Mouse (Mus musculus) ES-Bruce4 (cell line): ENCODE measurements around the gene Iqcn. TPM values are rescaled to one million over a fixed set of nuclear protein-coding genes. Genes with fewer than 3 reads are reported as not detected.

Source experiments
- H3K27ac ChIP-seq: 2 replicates; pipeline ENCODE4 v1.5.1; 2012; ENCODE audit warnings: low read length, inconsistent platforms; ENCODE audit not compliant: insufficient read depth
- H3K27me3 ChIP-seq: 2 replicates; pipeline ENCODE4 v1.6.1; 2012; ENCODE audit warnings: mild to moderate bottlenecking, low read length, inconsistent platforms; ENCODE audit not compliant: control insufficient read depth, poor library complexity, insufficient read depth, severe bottlenecking
- H3K36me3 ChIP-seq: 2 replicates; pipeline ENCODE4 v1.6.1; 2012; ENCODE audit warnings: inconsistent platforms, mild to moderate bottlenecking, low read length, moderate library complexity; ENCODE audit not compliant: control insufficient read depth, poor library complexity, insufficient read depth, severe bottlenecking
- H3K4me1 ChIP-seq: one replicate; pipeline ENCODE4 v1.8.1; 2011; ENCODE audit warnings: low read length; ENCODE audit not compliant: control insufficient read depth, insufficient read depth
- H3K4me3 ChIP-seq: 2 replicates; pipeline ENCODE4 v1.5.1; 2011; ENCODE audit warnings: low read depth, mild to moderate bottlenecking, low read length
- H3K9ac ChIP-seq: 2 replicates; pipeline ENCODE4 v1.6.1; 2012; ENCODE audit warnings: low read depth, mild to moderate bottlenecking, inconsistent platforms; ENCODE audit not compliant: poor library complexity, severe bottlenecking
- H3K9me3 ChIP-seq: replicated peaks from 2 replicates; pipeline ENCODE4 v1.6.1; 2012; ENCODE audit warnings: mild to moderate bottlenecking, low read length, inconsistent platforms; ENCODE audit not compliant: control insufficient read depth, poor library complexity, insufficient read depth, severe bottlenecking
- CTCF ChIP-seq: IDR thresholded peaks from one replicate; pipeline ENCODE4 v1.8.1; 2011; ENCODE audit warnings: low read depth, low read length
- EP300 ChIP-seq: IDR thresholded peaks from 2 replicates; pipeline ENCODE4 v1.6.1; 2011; ENCODE audit warnings: low read depth, low read length; ENCODE audit not compliant: insufficient read depth
- POLR2A ChIP-seq: IDR thresholded peaks from one replicate; pipeline ENCODE4 v1.8.1; 2011; ENCODE audit warnings: low read length; ENCODE audit not compliant: insufficient read depth
- polyA plus RNA-seq: library from polyadenylated mRNA; stranded (reverse); fragments of >200 nt; gene quantifications from 2 replicates; pipeline ENCODE4 v1.2.4, GENCODE M21; 2011; ENCODE audit warnings: low read depth; ENCODE audit not compliant: missing spikeins, insufficient read depth, insufficient read length

Gene Iqcn
- polyA plus RNA-seq, 1 experiment: not detected

DNA sequence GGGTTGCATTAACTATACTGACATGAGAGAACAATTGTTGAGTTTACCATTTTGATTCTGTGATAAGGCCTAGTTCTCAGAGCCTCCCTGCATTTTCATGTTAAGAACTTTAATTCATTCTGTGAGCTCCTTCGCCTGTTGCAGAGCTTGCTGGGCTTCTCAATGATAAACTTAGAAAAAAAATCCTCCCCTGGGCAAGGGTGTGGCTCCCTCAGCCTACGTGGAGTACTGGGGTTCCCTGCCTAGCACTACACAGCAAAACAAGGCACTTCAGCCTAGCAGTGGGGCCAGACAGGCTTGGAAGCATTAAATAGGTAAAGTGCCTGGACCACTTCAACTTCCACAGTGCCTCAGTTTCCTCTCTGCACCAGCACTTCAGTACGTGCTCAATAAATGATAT lies 21.8 kb upstream of the Iqcn start:
- peaks cover 4% of the 10 kb centered on the region for H3K4me1 ChIP-seq
- no peak for TF ChIP-seq CTCF
- TF ChIP-seq POLR2A: no peak
- TF ChIP-seq EP300: no peak
- H3K27ac ChIP-seq: no peak overlapping the region
- no peak overlapping the region for H3K4me3 ChIP-seq
- no peaks in the 10 kb centered on the region for H3K9me3 ChIP-seq
- peaks cover 19% of the 10 kb centered on the region; the same call in 1 of the 2 replicates for H3K36me3 ChIP-seq
- H3K9ac ChIP-seq: no peak overlapping the region
- no peaks in the 10 kb centered on the region for H3K27me3 ChIP-seq

DNA sequence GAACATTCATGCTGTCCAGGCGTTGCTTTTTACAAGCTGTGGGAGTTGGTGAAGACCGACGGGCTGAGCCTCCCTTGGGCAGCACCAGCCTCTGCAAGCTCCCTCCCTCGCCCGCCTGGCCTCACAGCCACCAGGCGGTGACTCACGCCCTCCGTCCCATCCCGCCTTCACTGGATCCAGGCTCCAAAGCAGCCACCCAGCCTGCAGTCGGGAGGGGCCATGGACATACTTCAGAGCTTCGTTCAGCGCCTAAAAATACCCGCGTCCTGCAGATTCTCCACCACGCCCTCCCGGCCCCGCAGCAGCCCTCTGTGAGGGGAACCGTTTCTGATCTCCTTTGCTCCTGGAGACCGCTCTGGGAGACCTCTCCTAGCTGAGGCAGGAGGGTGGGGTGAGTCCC lies 21.1 kb upstream of the Iqcn start:
- H3K27ac ChIP-seq: 0 out of 2 replicates have a peak overlapping the region, but pooled peaks have one; percentile 6
- H3K9me3 ChIP-seq: no peaks in the 10 kb centered on the region
- peak overlapping the region; percentile 22 for H3K9ac ChIP-seq
- H3K27me3 ChIP-seq: no peaks in the 10 kb centered on the region
- peaks cover 4% of the 10 kb centered on the region for H3K4me1 ChIP-seq
- H3K4me3 ChIP-seq: peak overlapping the region; percentile 0; the same call in 1 of the 2 replicates
- TF ChIP-seq POLR2A: no peak
- TF ChIP-seq CTCF: no peak
- TF ChIP-seq EP300: no peak
- peaks cover 16% of the 10 kb centered on the region; the same call in 1 of the 2 replicates for H3K36me3 ChIP-seq

- Histone ChIP-seq H3K9ac (no peak overlapping the region), H3K27ac (no peak overlapping the region), H3K4me3 (no peak overlapping the region)
Measured at GRCm38 (mm10) chr8:70682692-70683091, 20.6 kb upstream of the Iqcn start.

GRCm38 (mm10) chr8:70684291-70684690 lies 19.0 kb upstream of the Iqcn start:
- Histone ChIP-seq H3K27ac (no peak overlapping the region), H3K27me3 (no peaks in the 10 kb centered on the region), H3K9ac (no peak overlapping the region), H3K9me3 (no peaks in the 10 kb centered on the region), H3K4me3 (no peak overlapping the region), H3K36me3 (peaks cover 5% of the 10 kb centered on the region; the same call in 1 of the 2 replicates), H3K4me1 (peaks cover 4% of the 10 kb centered on the region)
- no peak for TF ChIP-seq EP300
- TF ChIP-seq POLR2A: no peak
- no peak for TF ChIP-seq CTCF

More at GRCm38 (mm10) chr8:70682692-70683091, 20.6 kb upstream of the Iqcn start:
- TF ChIP-seq EP300: 0 out of 2 replicates have a peak, but pooled peaks have one; percentile 36
- no peak for TF ChIP-seq POLR2A
- Histone ChIP-seq H3K4me1 (peaks cover 4% of the 10 kb centered on the region), H3K27me3 (no peaks in the 10 kb centered on the region), H3K36me3 (peaks cover 16% of the 10 kb centered on the region; the same call in 1 of the 2 replicates), H3K9me3 (no peaks in the 10 kb centered on the region)

GRCm38 (mm10) chr8:70687576-70687975 lies 15.7 kb upstream of the Iqcn start:
- Histone ChIP-seq H3K9ac (no peak overlapping the region), H3K9me3 (no peaks in the 10 kb centered on the region), H3K27me3 (no peaks in the 10 kb centered on the region), H3K4me1 (no peaks in the 10 kb centered on the region), H3K27ac (no peak overlapping the region), H3K36me3 (no peaks in the 10 kb centered on the region), H3K4me3 (no peak overlapping the region)
- TF ChIP-seq POLR2A: no peak
- TF ChIP-seq CTCF: no peak
- TF ChIP-seq EP300: no peak

DNA sequence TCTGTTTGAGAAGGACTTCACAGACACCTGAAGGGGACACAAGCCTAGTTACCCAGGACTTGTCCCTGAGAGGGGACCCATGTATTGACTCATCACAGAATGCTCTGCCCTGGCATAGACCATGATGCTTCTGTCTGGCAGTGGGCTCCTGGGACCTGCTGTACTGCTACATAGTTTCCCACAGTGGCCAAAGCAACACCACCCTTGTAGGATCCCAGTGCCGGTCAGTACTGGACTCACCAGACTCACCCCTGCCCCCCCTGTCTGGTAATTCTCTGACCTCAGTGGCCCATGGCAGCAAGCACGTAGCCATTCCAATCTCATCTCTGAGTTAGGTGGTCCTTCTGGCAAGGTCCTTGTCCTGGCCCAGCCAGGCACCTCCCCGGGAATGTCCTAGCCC lies 15.1 kb upstream of the Iqcn start:
- TF ChIP-seq CTCF (no peak), POLR2A (no peak), EP300 (no peak)
- Histone ChIP-seq H3K4me3 (no peak overlapping the region), H3K27me3 (no peaks in the 10 kb centered on the region), H3K27ac (no peak overlapping the region), H3K9ac (no peak overlapping the region), H3K4me1 (no peaks in the 10 kb centered on the region), H3K36me3 (no peaks in the 10 kb centered on the region), H3K9me3 (no peaks in the 10 kb centered on the region)
